Mouse (Mus musculus): ENCODE results near the gene Eri2. TPM values are rescaled to one million over a fixed set of nuclear protein-coding genes. Genes with fewer than 3 reads are reported as not detected.

The Eri2 gene
- polyA plus RNA-seq (2014; fragmentation: Illumina TruSeq; extraction: RNeasy Lipid Tissue Mini Kit (QIAGEN cat#74804); ENCODE audit: low read depth, low replicate concordance), result 13.2 TPM

GRCm38 (mm10) chr7:119793586-119794250 lies at the start of gene Eri2, which contains the start of gene Rexo5:
Eri2 (minus strand) TSS chr7:119794058.
Rexo5 (plus strand) TSS chr7:119794006.

DNA sequence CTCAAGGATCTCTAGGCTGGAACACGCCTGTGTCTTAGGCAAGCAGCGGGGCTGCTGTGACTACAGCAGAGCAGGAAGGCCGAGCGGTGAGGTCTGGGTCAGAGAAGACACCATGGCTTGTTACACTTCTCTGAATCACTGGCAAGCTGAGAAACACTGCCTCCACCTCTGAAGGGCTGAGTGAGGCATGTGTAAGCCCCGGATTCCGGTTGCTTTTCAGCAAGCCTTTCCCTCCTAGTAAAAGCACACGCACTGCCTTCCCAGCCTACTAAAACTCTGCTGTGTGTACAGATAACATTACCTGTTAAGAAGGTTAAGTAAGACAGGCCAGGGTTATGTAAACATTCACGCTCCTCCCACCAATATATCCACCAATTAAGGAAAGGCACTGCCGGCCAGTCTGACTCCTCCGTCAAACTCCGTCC lies 33.3 kb downstream of the Eri2 start, which contains the start of gene Acsm3:
TSS of gene Acsm3 (plus strand) at position 397 of the 425 bp plus-strand sequence.

DNA sequence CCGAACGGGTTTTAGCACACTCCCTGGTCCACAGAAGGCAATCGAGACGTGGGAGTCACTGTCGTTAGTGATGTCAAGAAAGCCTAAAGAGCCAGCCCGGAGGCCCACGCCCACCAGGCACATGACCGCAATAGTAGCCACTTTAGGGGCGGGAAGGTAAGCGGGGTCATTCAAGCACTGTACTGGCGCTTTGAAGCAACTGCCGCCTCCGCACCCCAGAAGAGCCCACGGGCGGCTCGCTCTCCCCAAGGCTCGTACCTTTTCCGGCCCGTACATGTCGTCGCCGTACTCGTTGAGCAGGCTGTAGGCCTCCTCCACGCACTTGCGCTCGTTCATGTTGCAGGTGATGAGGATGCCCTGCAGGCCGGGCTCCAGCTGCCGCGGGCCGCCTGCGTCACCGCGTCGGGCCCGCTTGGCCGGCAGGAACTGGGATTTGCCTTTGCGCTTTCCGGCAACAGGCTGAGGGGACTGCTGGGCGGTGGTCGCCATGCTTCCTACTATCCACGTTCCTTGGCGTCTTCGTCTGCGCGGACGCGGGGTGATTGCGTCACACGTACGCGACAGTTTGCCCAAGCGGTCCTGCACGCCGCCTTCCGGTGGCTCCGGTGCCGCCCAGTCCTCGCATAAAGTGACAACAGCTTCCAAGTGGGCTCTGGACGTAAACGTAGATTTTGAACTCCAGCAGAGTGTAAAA lies 73.5 kb downstream of the Eri2 start, which contains the start of gene Thumpd1:
TSS of gene Thumpd1 (minus strand) at position 546 of the 694 bp plus-strand sequence.

Other genes with a start within 250 kb of the Eri2 start
- 1,088 TPM for gene Acsm2, start 239.7 kb downstream of the Eri2 start, polyA plus RNA-seq (2014; fragmentation: Illumina TruSeq; extraction: RNeasy Lipid Tissue Mini Kit (QIAGEN cat#74804); ENCODE audit: low read depth, low replicate concordance)
- 103 TPM for gene Acsm1, start 187.0 kb downstream of the Eri2 start, polyA plus RNA-seq (2014; fragmentation: Illumina TruSeq; extraction: RNeasy Lipid Tissue Mini Kit (QIAGEN cat#74804); ENCODE audit: low read depth, low replicate concordance)
- gene Acsm4, start 104.0 kb downstream of the Eri2 start, polyA plus RNA-seq (2014; fragmentation: Illumina TruSeq; extraction: RNeasy Lipid Tissue Mini Kit (QIAGEN cat#74804); ENCODE audit: low read depth, low replicate concordance), result not detected
- 41.8 TPM for gene Thumpd1, start 73.3 kb downstream of the Eri2 start, polyA plus RNA-seq (2014; fragmentation: Illumina TruSeq; extraction: RNeasy Lipid Tissue Mini Kit (QIAGEN cat#74804); ENCODE audit: low read depth, low replicate concordance)
- 15.0 TPM for gene Acsm3, start 33.1 kb downstream of the Eri2 start, polyA plus RNA-seq (2014; fragmentation: Illumina TruSeq; extraction: RNeasy Lipid Tissue Mini Kit (QIAGEN cat#74804); ENCODE audit: low read depth, low replicate concordance)
- gene Rexo5, start 52 bp downstream of the Eri2 start, polyA plus RNA-seq (2014; fragmentation: Illumina TruSeq; extraction: RNeasy Lipid Tissue Mini Kit (QIAGEN cat#74804); ENCODE audit: low read depth, low replicate concordance), result 5.6 TPM
- 20.6 TPM for gene Lyrm1, start 101.8 kb upstream of the Eri2 start, polyA plus RNA-seq (2014; fragmentation: Illumina TruSeq; extraction: RNeasy Lipid Tissue Mini Kit (QIAGEN cat#74804); ENCODE audit: low read depth, low replicate concordance)
- 15.8 TPM for gene Dcun1d3, start 102.2 kb upstream of the Eri2 start, polyA plus RNA-seq (2014; fragmentation: Illumina TruSeq; extraction: RNeasy Lipid Tissue Mini Kit (QIAGEN cat#74804); ENCODE audit: low read depth, low replicate concordance)

Data from kidney, adult 10 weeks (tissue).